Mouse (Mus musculus) liver, adult 2 months (tissue): ENCODE measurements around the gene Fam229a. TPM values are rescaled to one million over a fixed set of nuclear protein-coding genes. Genes with fewer than 3 reads are reported as not detected.
A peak's percentile ranks its signal among the peaks of the same experiment; 100 is the strongest.

Experiments used
- DNase-seq: peaks from one replicate; pipeline ENCODE4 v3.0.0-alpha.2; 2011; ENCODE audit warnings: low read depth, low spot score; ENCODE audit errors: extremely low read depth
- H3K27ac ChIP-seq: fragments of 200-500 bp; replicated peaks from 2 replicates; pipeline ENCODE4 v1.5.1; 2012; ENCODE audit warnings: low read depth, mild to moderate bottlenecking, control low read depth, inconsistent platforms, low read length; ENCODE audit not compliant: insufficient read depth
- H3K27me3 ChIP-seq: fragments of 200-500 bp; 2 replicates; pipeline ENCODE4 v1.6.1; 2012; ENCODE audit warnings: mild to moderate bottlenecking, moderate library complexity, low read length, inconsistent platforms; ENCODE audit not compliant: control insufficient read depth, insufficient read depth
- H3K36me3 ChIP-seq: fragments of 200-500 bp; 2 replicates; pipeline ENCODE4 v1.6.1; 2012; ENCODE audit warnings: low read length, inconsistent platforms; ENCODE audit not compliant: control insufficient read depth, insufficient read depth
- H3K4me1 ChIP-seq: fragments of 200-500 bp; 2 replicates; pipeline ENCODE4 v1.6.1; 2011; ENCODE audit warnings: low read length; ENCODE audit not compliant: control insufficient read depth, insufficient read depth
- H3K4me3 ChIP-seq: fragments of 200-500 bp; 2 replicates; pipeline ENCODE4 v1.5.1; 2011; ENCODE audit warnings: low read depth, mild to moderate bottlenecking, control low read depth, low read length, moderate library complexity; ENCODE audit not compliant: insufficient read depth
- H3K79me2 ChIP-seq: fragments of 200-500 bp; 2 replicates; pipeline ENCODE4 v1.6.1; 2012; ENCODE audit warnings: inconsistent platforms, mild to moderate bottlenecking, low read length, moderate library complexity; ENCODE audit not compliant: control insufficient read depth, insufficient read depth
- H3K9ac ChIP-seq: fragments of 200-500 bp; 2 replicates; pipeline ENCODE4 v1.6.1; 2012; ENCODE audit warnings: low read depth, mild to moderate bottlenecking, control low read depth, inconsistent platforms, low read length
- CTCF ChIP-seq: fragments of 200-500 bp; IDR thresholded peaks from 2 replicates; pipeline ENCODE4 v1.5.1; 2011; ENCODE audit warnings: low read depth, low read length, control low read depth
- POLR2A ChIP-seq: fragments of 200-500 bp; IDR thresholded peaks from 2 replicates; pipeline ENCODE4 v1.6.1; 2011; ENCODE audit warnings: low read length, control low read depth; ENCODE audit not compliant: insufficient read depth; ENCODE audit errors: extremely low read depth
- WGBS: fragments of 180-500 bp; shearing (Covaris S2); methylation state at CpG from one replicate; pipeline ENCODE4 v1.1.7; 2018; 5-methylcytosine and 5-hydroxymethylcytosine counted together
- polyA plus RNA-seq: library from polyadenylated mRNA; depleted of rRNA; stranded (reverse); fragments of >200 nt; gene quantifications from 2 replicates; pipeline ENCODE4 v1.2.3, GENCODE M21; 2012
- total RNA-seq: library from RNA; depleted of rRNA; stranded (reverse); fragments of >200 nt; gene quantifications from 2 replicates; pipeline ENCODE4 v1.2.3, GENCODE M21; 2014

Gene Fam229a
- total and polyA plus RNA-seq, 2 experiments = 0.38 TPM; not detected in 1

- peak; percentile 99 for DNase-seq
- peak within 1 kb of the TSS; percentile 76 for H3K27ac ChIP-seq
- H3K9ac ChIP-seq = peak within 1 kb of the TSS; percentile 93
- no peaks in the 10 kb centered on the region for H3K27me3 ChIP-seq
- under 1% methylated on average over 42 of the region's 46 CpGs for WGBS
- TF ChIP-seq POLR2A (peak; percentile 90), CTCF (no peak)
- peak within 1 kb of the TSS; percentile 82 for H3K4me3 ChIP-seq
- H3K79me2 ChIP-seq = peaks cover 13% of the 10 kb centered on the region
- H3K4me1 ChIP-seq = peaks cover 7% of the 10 kb centered on the region
- H3K36me3 ChIP-seq = peaks cover 12% of the 10 kb centered on the region; the same call in 1 of the 2 replicates
Measured at GRCm38 (mm10) chr4:129461183-129461960, 29.6 kb upstream of the Fam229a start, which contains the start of gene Bsdc1. Gene Bsdc1, plus strand, starts transcription at chr4:129461581.

GRCm38 (mm10) chr4:129462118-129462517, 28.9 kb upstream of the Fam229a start:
- peak overlapping the region; percentile 82 for H3K4me3 ChIP-seq
- peak; percentile 27 for DNase-seq

GRCm38 (mm10) chr4:129463097-129464059, 27.6 kb upstream of the Fam229a start:
- DNase-seq = no peak
- Histone ChIP-seq H3K79me2 (peaks cover 13% of the 10 kb centered on the region), H3K27ac (no peak overlapping the region), H3K4me1 (peaks cover 7% of the 10 kb centered on the region), H3K27me3 (no peaks in the 10 kb centered on the region), H3K36me3 (peaks cover 31% of the 10 kb centered on the region), H3K4me3 (no peak overlapping the region), H3K9ac (no peak overlapping the region)
- TF ChIP-seq CTCF (no peak), POLR2A (no peak)
- WGBS = 85% methylated on average over 24 of the region's 24 CpGs

More at GRCm38 (mm10) chr4:129462118-129462517, 28.9 kb upstream of the Fam229a start:
- whole genome bisulfite sequencing = 19% methylated on average over 3 of the region's 3 CpGs
- Histone ChIP-seq H3K27ac (peak overlapping the region; percentile 76), H3K9ac (peak overlapping the region; percentile 93), H3K79me2 (peaks cover 13% of the 10 kb centered on the region), H3K4me1 (peaks cover 7% of the 10 kb centered on the region), H3K36me3 (peaks cover 19% of the 10 kb centered on the region), H3K27me3 (no peaks in the 10 kb centered on the region)
- TF ChIP-seq CTCF (no peak), POLR2A (no peak)

- no peaks in the 10 kb centered on the region for H3K27me3 ChIP-seq
- no peak overlapping the region for H3K27ac ChIP-seq
- WGBS = 78% methylated on average over 4 of the region's 4 CpGs
- no peak overlapping the region for H3K9ac ChIP-seq
- peaks cover 7% of the 10 kb centered on the region for H3K4me1 ChIP-seq
- no peak for DNase-seq
- peaks cover 13% of the 10 kb centered on the region for H3K79me2 ChIP-seq
- TF ChIP-seq CTCF (no peak), POLR2A (no peak)
- peaks cover 40% of the 10 kb centered on the region for H3K36me3 ChIP-seq
- H3K4me3 ChIP-seq = no peak overlapping the region
Measured at GRCm38 (mm10) chr4:129464286-129464815, 26.6 kb upstream of the Fam229a start.

GRCm38 (mm10) chr4:129476047-129476446, 14.9 kb upstream of the Fam229a start:
- TF ChIP-seq POLR2A (no peak), CTCF (no peak)
- peaks cover 36% of the 10 kb centered on the region for H3K36me3 ChIP-seq
- peaks cover 2% of the 10 kb centered on the region; the same call in 1 of the 2 replicates for H3K4me1 ChIP-seq
- no peaks in the 10 kb centered on the region for H3K27me3 ChIP-seq
- 98% methylated on average over 11 of the region's 11 CpGs for WGBS
- no peak overlapping the region for H3K4me3 ChIP-seq
- DNase-seq = no peak
- H3K27ac ChIP-seq = no peak overlapping the region
- H3K9ac ChIP-seq = no peak overlapping the region
- no peaks in the 10 kb centered on the region for H3K79me2 ChIP-seq
